Mouse (Mus musculus) liver, postnatal 0 days (tissue): Measurements from ENCODE around the gene Synpr.

Source experiments
- CTCF ChIP-seq: sonication (generic); IDR thresholded peaks from 2 replicates; pipeline ENCODE4 v1.5.1; 2016; ENCODE audit warnings: antibody characterized with exemption, low read depth
- EP300 ChIP-seq: IDR thresholded peaks from 2 replicates; pipeline ENCODE4 v1.6.1; 2016; ENCODE audit warnings: antibody characterized with exemption, low read depth, mild to moderate bottlenecking

DNA sequence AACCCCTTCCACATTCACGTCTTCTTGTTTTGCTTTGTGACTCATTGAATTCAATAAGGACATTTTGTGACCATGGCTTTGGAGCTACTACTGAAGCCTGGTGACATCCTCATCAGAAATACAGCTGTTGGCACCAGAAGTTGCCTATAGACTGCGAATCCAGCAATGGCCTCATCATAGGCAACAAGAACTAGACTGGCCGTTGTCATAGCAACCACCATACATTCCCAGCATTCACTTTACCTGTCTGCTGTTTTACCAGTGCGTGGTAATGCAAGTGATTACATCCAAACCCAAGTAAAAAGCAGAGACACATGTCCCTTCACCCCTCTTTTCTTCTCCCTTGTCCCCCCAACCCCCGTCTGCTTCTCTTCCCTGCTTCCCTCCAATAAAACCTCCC is 105.4 kb downstream of the Synpr start:
- TF ChIP-seq EP300 (no peak), CTCF (no peak)
